Mouse (Mus musculus): ENCODE measurements at regions not wholly inside any gene's neighbourhood (a gene's known extent, or its start where the extent isn't known, plus 50 kb on each side); places are given as distances from the start of the nearest gene placed in this dataset.

GRCm38 (mm10) chr6:127241693-127242425, 89.9 kb upstream of the Ccnd2 start:
- Histone ChIP-seq H3K9me3 (no peaks in the 10 kb centered on the region), H3K36me3 (replicated peaks) (no peaks in the 10 kb centered on the region), H3K4me3 (replicated peaks) (no peak overlapping the region), H3K4me1 (no peaks in the 10 kb centered on the region), H3K27ac (no peak overlapping the region), H3K9ac (no peak overlapping the region), H3K27me3 (no peaks in the 10 kb centered on the region), H3K4me2 (no peak overlapping the region)
- WGBS: 76% methylated on average over 14 of the region's 14 CpGs
- no peak for ATAC-seq (ENCODE audit: low FRiP score)

GRCm38 (mm10) chr6:127243032-127243431, 91.0 kb upstream of the Ccnd2 start:
- Histone ChIP-seq H3K36me3 (replicated peaks) (no peaks in the 10 kb centered on the region), H3K27me3 (0 out of 2 replicates have a peak, but pooled peaks cover 1% of the 10 kb centered on the region), H3K4me1 (no peaks in the 10 kb centered on the region), H3K9me3 (no peaks in the 10 kb centered on the region), H3K27ac (no peak overlapping the region), H3K4me3 (replicated peaks) (no peak overlapping the region), H3K9ac (no peak overlapping the region), H3K4me2 (no peak overlapping the region)
- 87% methylated on average over 2 of the region's 2 CpGs for WGBS
- ATAC-seq (ENCODE audit: low FRiP score): no peak

GRCm38 (mm10) chr6:127245814-127246440, 93.9 kb upstream of the Ccnd2 start:
- no peak overlapping the region for H3K27ac ChIP-seq
- WGBS: 87% methylated on average over 4 of the region's 4 CpGs
- H3K4me2 ChIP-seq: no peak overlapping the region
- H3K27me3 ChIP-seq: peaks cover 13% of the 10 kb centered on the region; the same call in 1 of the 2 replicates
- no peak for ATAC-seq (ENCODE audit: low FRiP score)
- H3K9ac ChIP-seq: no peak overlapping the region
- H3K9me3 ChIP-seq: no peaks in the 10 kb centered on the region
- peaks cover 11% of the 10 kb centered on the region for H3K4me1 ChIP-seq
- no peaks in the 10 kb centered on the region for H3K36me3 ChIP-seq (replicated peaks)
- no peak overlapping the region for H3K4me3 ChIP-seq (replicated peaks)

- Histone ChIP-seq H3K4me3 (replicated peaks) (no peak overlapping the region), H3K4me2 (no peak overlapping the region), H3K27me3 (peaks cover 13% of the 10 kb centered on the region; the same call in 1 of the 2 replicates), H3K9ac (no peak overlapping the region), H3K36me3 (replicated peaks) (no peaks in the 10 kb centered on the region), H3K27ac (no peak overlapping the region), H3K4me1 (peaks cover 19% of the 10 kb centered on the region), H3K9me3 (no peaks in the 10 kb centered on the region)
- ATAC-seq (ENCODE audit: low FRiP score): no peak
- WGBS: 89% methylated on average over 7 of the region's 7 CpGs
These were observed 94.7 kb upstream of the Ccnd2 start for GRCm38 (mm10) chr6:127246730-127247129.

- H3K36me3 ChIP-seq (replicated peaks): no peaks in the 10 kb centered on the region
- H3K4me3 ChIP-seq (replicated peaks): no peak overlapping the region
- 42% methylated on average over 5 of the region's 5 CpGs for WGBS
- H3K4me2 ChIP-seq: no peak overlapping the region
- H3K27ac ChIP-seq: no peak overlapping the region
- peaks cover 25% of the 10 kb centered on the region for H3K4me1 ChIP-seq
- H3K9me3 ChIP-seq: no peaks in the 10 kb centered on the region
- ATAC-seq (ENCODE audit: low FRiP score): no peak
- H3K27me3 ChIP-seq: peaks cover 13% of the 10 kb centered on the region; the same call in 1 of the 2 replicates
- no peak overlapping the region for H3K9ac ChIP-seq
These were observed 95.3 kb upstream of the Ccnd2 start for GRCm38 (mm10) chr6:127247343-127247742.

- no peaks in the 10 kb centered on the region for H3K36me3 ChIP-seq (replicated peaks)
- no peaks in the 10 kb centered on the region for H3K9me3 ChIP-seq
- H3K9ac ChIP-seq: no peak overlapping the region
- peaks cover 29% of the 10 kb centered on the region for H3K4me1 ChIP-seq
- no peak overlapping the region for H3K27ac ChIP-seq
- no peak overlapping the region for H3K4me2 ChIP-seq
- H3K27me3 ChIP-seq: peaks cover 13% of the 10 kb centered on the region; the same call in 1 of the 2 replicates
- 9% methylated on average over 8 of the region's 8 CpGs for WGBS
- H3K4me3 ChIP-seq (replicated peaks): no peak overlapping the region
- 0 out of 2 replicates have a peak, but pooled peaks have one; percentile 33 for ATAC-seq (ENCODE audit: low FRiP score)
These were observed 98.3 kb upstream of the Ccnd2 start for GRCm38 (mm10) chr6:127250181-127250873.

- Histone ChIP-seq H3K27ac (peak overlapping the region; percentile 65), H3K36me3 (replicated peaks) (no peaks in the 10 kb centered on the region), H3K27me3 (peaks cover 13% of the 10 kb centered on the region; the same call in 1 of the 2 replicates), H3K4me2 (peak overlapping the region; percentile 34), H3K9ac (0 out of 2 replicates have a peak overlapping the region, but pooled peaks have one; percentile 21), H3K4me3 (replicated peaks) (no peak overlapping the region; the same call in 1 of the 2 replicates), H3K9me3 (no peaks in the 10 kb centered on the region), H3K4me1 (peaks cover 29% of the 10 kb centered on the region)
- 7% methylated on average over 11 of the region's 11 CpGs for WGBS
- peak; percentile 27; the same call in 1 of the 2 replicates for ATAC-seq (ENCODE audit: low FRiP score)
These were observed 99.1 kb upstream of the Ccnd2 start for GRCm38 (mm10) chr6:127250874-127251670.

GRCm38 (mm10) chr6:127251671-127251985, 99.6 kb upstream of the Ccnd2 start:
- Histone ChIP-seq H3K9me3 (no peaks in the 10 kb centered on the region), H3K4me2 (peak overlapping the region; percentile 34), H3K4me3 (replicated peaks) (no peak overlapping the region; the same call in 1 of the 2 replicates), H3K9ac (0 out of 2 replicates have a peak overlapping the region, but pooled peaks have one; percentile 21), H3K27ac (peak overlapping the region; percentile 65), H3K4me1 (peaks cover 29% of the 10 kb centered on the region), H3K27me3 (peaks cover 13% of the 10 kb centered on the region; the same call in 1 of the 2 replicates), H3K36me3 (replicated peaks) (no peaks in the 10 kb centered on the region)
- ATAC-seq (ENCODE audit: low FRiP score): no peak; the same call in 1 of the 2 replicates
- WGBS: 2% methylated on average over 5 of the region's 5 CpGs

GRCm38 (mm10) chr6:127252000-127252721, 100.2 kb upstream of the Ccnd2 start:
- ATAC-seq (ENCODE audit: low FRiP score): peak; percentile 56; the same call in 1 of the 2 replicates
- Histone ChIP-seq H3K4me3 (replicated peaks) (no peak overlapping the region; the same call in 1 of the 2 replicates), H3K4me2 (peak overlapping the region; percentile 34), H3K4me1 (peaks cover 29% of the 10 kb centered on the region), H3K27ac (peak overlapping the region; percentile 65), H3K27me3 (peaks cover 13% of the 10 kb centered on the region; the same call in 1 of the 2 replicates), H3K9ac (0 out of 2 replicates have a peak overlapping the region, but pooled peaks have one; percentile 21), H3K9me3 (no peaks in the 10 kb centered on the region), H3K36me3 (replicated peaks) (no peaks in the 10 kb centered on the region)
- WGBS: 2% methylated on average over 3 of the region's 3 CpGs

- no peak for ATAC-seq (ENCODE audit: low FRiP score)
- Histone ChIP-seq H3K27ac (no peak overlapping the region), H3K4me1 (peaks cover 29% of the 10 kb centered on the region), H3K9me3 (no peaks in the 10 kb centered on the region), H3K9ac (no peak overlapping the region), H3K4me2 (no peak overlapping the region), H3K4me3 (replicated peaks) (no peak overlapping the region), H3K27me3 (0 out of 2 replicates have a peak, but pooled peaks cover 4% of the 10 kb centered on the region), H3K36me3 (replicated peaks) (no peaks in the 10 kb centered on the region)
- 75% methylated on average over 3 of the region's 3 CpGs for WGBS
These were observed 101.9 kb upstream of the Ccnd2 start for GRCm38 (mm10) chr6:127253935-127254334.
